Mouse (Mus musculus): ENCODE data around the gene Iqcf4. TPM values are rescaled to one million over a fixed set of nuclear protein-coding genes. Genes with fewer than 3 reads are reported as not detected.
"Not testable (repeated sequence)": the region's sequence is repeated elsewhere in the genome, so short reads cannot be mapped to it uniquely, and the experiment has no call there.

The Iqcf4 gene
- total RNA-seq (2021): not detected
- long read RNA-seq, experiment 1: 0 reads
- long read RNA-seq, experiment 2: 0 reads

GRCm38 (mm10) chr9:106570896-106571295, at the start of gene Iqcf4:
Gene Iqcf4 (minus strand): TSS chr9:106570996.
- no peak for DNase-seq (ENCODE audit: low spot score in 2 of 2)

DNA sequence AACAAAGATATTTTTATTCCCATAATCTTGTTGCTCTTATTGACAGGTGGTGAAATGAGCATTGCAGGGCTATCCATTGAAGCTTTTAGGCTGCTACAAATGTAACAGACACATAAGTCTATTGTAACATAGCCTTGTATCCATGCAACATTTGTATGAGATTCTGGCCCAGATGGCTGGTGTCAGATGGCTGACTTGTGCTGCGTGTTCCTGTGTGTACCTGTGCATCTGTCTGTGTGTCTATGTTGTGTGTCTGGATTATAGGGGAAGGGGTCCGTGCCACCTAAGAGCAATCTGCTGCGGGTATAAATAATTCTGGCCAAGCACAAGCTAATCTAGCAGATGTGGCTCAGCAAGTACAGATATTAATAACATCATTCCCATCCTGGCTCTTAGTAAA, 46.7 kb upstream of the Iqcf4 start:
- DNase-seq (ENCODE audit: low spot score in 2 of 2): no peak

GRCm38 (mm10) chr9:106616306-106616705, 45.5 kb upstream of the Iqcf4 start:
- DNase-seq (ENCODE audit: low spot score in 2 of 2): no peak

DNA sequence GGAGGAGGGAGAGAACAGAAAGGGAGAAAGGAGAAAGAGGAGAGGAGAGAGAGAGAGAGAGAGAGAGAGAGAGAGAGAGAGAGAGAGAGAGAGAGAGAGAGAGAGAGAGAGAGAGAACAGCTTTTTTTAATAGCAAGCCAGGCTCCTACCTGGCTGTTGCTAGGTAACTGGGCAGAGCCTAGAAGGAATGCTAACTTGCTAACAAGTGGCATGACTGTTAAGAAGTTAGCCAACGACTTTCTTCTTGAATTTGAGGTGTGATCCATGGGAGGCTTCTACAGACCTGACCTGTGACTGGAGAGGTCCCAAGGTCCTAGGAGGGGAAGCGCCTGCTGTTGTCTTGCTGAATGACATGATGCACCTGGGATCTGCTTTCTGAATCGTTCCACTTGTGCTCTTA, 43.8 kb upstream of the Iqcf4 start:
- no peak for DNase-seq (ENCODE audit: low spot score in 2 of 2)

DNA sequence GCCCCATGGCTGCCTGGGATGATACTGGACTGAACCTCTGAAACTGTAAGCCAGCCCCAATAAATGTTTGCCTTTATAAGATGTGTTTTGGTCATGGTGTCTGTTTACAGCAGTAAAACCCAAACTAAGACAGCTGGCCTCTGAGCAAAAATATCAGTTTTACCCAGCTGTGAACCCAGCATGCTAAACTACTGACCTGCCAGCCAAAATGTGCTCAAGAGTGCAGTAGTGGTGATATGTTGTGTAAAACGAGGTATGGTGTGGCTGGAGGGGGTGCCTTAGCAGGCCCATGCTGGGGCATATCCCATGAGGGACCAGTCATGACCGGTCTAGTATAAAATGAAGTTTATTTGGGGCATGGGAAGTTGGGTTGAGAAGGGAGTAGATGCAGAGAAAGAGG, 43.2 kb upstream of the Iqcf4 start:
- no peak for DNase-seq (ENCODE audit: low spot score in 2 of 2)

DNA sequence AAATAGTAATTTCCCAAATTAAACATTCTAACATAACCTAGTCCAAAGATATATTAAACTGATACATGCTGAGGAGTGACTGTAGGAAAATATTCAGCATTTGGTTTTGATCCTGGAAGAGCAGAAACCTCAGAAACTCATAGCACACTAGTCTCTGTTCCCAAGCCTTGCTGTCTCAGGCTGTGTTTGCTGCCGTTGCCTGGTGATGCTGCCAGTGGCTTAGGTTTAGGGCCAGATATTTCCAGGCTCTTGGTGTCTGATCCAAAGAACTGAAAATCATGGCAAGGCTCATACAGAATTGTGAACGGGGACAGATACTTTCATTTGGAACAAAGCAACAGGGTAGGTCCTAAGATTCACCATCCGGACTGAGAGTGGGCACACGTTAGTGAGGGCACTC, 39.9 kb upstream of the Iqcf4 start:
- no peak for DNase-seq (ENCODE audit: low spot score in 2 of 2)

GRCm38 (mm10) chr9:106600546-106600945, 29.8 kb upstream of the Iqcf4 start:
- DNase-seq (ENCODE audit: low spot score in 2 of 2): peak; percentile 11 to 32

DNA sequence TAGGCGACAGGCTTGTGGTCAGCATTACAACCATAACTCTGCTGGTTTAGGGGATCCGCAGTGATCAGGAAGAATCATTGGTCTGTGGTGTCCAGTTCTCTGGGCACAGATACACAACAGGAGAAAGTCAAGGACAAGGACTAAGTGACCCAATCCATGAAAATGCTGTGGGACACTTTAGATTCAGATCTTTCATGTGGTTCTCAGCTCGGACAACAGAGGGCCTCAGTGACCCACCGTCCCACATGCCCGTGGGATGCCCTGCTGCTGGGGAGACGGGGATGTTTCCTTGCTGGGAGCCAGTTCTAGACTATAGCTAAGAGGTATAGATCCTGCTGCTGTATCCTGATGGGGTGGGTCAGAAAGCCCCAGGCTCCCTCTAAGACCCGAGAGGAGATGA, 27.7 kb upstream of the Iqcf4 start:
- no peak for DNase-seq (ENCODE audit: low spot score in 2 of 2)

DNA sequence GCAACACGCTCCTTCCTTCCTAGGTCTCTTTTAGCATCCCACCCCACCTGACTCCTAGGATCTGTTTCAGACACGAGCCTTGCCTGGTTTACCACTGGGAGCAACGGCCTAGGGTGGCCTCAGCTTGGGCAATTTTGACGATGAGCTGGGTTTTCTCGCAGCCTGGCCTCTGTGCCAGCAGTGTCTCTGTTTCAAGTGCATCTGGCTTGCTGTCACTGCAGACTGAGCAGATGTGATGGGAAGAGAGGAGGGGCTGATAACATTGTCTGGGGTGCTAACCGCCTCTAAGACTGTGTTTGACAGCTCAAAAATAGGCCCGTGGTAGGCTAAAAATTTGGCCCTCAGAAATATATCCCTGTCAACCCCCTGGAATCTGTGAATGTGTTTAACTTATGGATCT, 25.0 kb upstream of the Iqcf4 start:
- no peak for DNase-seq (ENCODE audit: low spot score in 2 of 2)

DNA sequence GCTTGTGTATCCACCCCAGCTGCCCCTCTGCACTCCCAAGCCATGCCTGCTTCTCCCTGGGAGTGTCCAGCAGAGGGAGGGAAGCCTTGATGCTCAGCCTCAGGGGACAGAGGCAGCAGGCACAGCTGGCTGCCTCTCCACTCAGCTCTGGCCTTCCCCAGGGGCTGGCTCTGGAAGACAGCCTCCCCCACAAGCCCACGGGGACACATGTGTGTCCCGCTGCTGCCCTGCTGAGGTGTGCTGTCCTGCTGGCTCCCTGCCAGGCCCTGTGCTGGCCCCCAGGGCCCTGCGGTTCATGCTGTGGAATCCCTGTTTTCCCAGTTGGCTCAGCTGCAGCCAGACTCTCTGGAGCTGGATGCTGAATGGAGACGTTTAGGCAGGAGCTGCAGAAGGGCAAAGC, 24.6 kb upstream of the Iqcf4 start:
- DNase-seq (ENCODE audit: low spot score in 2 of 2): not testable (repeated sequence)

GRCm38 (mm10) chr9:106592158-106592557, 21.4 kb upstream of the Iqcf4 start:
- no peak for DNase-seq (ENCODE audit: low spot score in 2 of 2)

DNA sequence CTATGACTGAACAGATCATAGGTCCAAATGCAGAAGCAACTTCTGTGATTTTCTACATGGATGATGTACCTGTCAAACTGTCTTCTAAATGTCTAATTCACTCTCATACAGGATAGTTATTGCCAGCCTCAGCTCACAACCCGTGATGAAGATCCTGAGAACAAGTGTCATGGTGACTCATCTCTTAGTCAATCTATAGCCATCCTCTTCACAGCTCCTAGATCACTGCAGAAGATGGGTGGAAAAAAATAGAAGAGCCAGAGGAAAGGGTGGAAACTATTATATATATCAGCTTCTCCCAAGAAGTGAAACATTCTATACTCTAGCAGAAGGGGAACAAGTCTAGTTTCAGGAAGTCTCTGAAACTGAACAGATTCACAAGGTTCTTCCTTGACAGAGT, 11.8 kb upstream of the Iqcf4 start:
- no peak for DNase-seq (ENCODE audit: low spot score in 2 of 2)

DNA sequence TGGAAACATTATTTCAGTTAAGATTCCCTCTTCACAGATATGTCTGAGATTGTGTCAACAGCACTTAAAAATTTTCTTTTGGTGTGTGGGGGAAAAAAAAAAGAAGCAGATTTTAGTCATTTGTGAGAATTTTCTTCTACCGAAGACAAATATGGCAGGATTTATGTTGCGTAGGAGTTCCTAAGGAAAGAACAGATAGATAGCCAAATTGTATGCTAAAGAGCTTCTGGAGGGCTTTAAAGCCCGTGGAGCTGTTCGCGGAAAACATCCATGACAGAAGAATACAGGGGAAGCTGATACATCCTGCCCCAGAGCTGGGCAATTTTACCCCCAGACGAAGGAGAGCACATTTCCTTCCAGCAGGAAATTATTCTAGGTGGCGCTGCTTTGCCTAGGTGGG, 9.2 kb upstream of the Iqcf4 start:
- DNase-seq (ENCODE audit: low spot score in 2 of 2): no peak

- no peak for DNase-seq (ENCODE audit: low spot score in 2 of 2)
These were observed 5.3 kb upstream of the Iqcf4 start for GRCm38 (mm10) chr9:106576112-106576511.

GRCm38 (mm10) chr9:106573366-106573765, 2.6 kb upstream of the Iqcf4 start:
- no peak for DNase-seq (ENCODE audit: low spot score in 2 of 2)

GRCm38 (mm10) chr9:106572186-106572585, 1.4 kb upstream of the Iqcf4 start:
- no peak for DNase-seq (ENCODE audit: low spot score in 2 of 2)

DNA sequence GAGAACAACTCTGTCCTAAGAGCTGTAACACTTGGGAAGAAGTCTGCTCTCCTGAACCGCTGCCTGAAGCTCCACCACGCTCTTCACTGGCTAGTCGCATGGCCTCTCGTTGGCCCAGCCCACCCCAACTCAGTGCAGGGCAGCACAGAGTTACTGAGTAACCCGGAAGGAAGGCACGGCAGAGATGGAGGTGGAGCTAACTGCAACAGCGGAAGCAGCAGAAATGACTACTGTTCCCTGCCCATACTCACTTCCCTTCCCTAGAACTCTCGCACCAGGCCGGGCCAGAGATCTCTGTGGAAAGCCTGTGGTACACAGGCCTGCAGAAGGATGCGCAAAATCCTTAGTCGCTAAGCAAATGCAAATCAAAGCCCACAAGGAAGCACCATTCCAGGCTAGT, 4.4 kb downstream of the Iqcf4 start:
- no peak for DNase-seq (ENCODE audit: low spot score in 2 of 2)

DNA sequence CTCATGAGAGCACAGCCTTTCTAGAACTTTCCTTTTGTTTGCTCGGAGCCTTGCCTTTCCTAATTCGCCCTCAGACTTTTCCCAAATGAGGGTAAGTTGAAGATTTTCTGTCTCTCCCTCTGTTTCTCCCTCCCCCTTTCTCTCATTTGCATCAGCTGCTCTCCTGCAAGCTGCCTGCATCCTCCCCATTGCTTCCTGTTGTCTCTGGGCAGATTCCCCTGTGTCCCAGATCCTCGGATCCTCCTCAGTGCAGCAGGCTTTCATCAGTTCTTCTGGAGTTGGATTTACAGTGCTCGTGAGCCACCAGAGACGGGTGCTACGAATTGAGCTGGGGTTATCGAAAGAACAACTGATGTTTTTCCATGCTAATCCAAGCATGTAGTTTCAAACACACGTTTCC, 6.8 kb downstream of the Iqcf4 start:
- no peak for DNase-seq (ENCODE audit: low spot score in 2 of 2)

DNA sequence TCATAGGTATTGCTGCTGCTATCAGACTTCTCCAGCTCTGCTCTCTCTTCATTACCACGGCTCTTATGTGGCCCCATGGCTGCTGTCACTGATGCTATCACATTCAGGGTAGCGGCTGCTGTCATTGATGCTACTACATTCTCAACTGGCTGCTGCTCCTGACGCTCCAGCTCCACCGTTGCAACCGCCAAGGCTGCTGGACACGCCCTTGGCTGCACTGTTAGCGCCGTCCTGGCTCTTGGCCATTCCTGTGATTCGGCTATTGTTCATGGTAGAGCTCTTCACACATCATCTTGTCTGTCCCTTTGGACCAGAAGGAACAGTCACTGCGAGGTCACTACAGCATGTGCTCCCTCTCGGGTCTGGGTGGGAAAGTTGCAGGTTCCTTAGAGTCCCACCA, 8.5 kb downstream of the Iqcf4 start:
- DNase-seq (ENCODE audit: low spot score in 2 of 2): no peak

DNA sequence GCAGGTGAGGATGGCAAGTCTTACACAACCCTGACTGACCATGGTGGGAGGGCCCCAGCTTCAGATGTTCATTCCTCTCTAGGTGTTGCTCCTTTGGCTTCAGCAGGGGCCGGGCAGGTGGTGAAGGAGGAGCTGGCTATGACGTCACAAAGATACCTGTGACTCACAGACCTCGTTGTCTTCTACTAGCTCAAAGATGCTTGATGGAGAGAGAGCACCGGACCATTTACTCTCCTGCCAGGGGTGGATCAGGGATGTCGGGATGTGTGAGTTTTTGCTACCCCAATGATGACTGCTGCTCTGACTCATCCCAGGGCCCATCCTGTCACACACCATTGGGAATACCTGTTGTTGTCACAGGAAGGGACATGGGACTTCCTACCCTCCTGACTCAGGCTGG, 9.3 kb downstream of the Iqcf4 start, which contains the start of gene Iqcf3:
TSS of gene Iqcf3 (minus strand) at position 101 of the 400 bp plus-strand sequence.
- DNase-seq (ENCODE audit: low spot score in 2 of 2): no peak

DNA sequence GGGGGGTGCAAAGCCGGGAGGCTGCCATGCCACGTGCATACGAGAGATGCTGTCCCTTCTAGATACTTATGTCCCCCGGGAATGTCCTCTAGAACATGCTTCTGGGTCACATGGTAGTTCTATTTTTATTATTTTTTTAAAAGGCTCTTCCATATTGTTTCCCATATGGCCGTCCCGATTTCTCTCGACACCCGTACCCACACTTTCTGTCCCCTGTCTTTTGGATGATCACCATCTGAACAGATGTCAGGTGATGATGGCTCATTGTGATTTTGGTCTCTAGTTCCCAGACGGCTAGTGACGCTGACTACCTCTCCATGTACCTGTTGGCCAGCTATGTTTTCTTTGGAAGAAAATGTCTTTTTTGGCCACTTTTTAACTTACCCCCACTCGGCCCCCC, 35.8 kb downstream of the Iqcf4 start:
- no peak for DNase-seq (ENCODE audit: low spot score in 2 of 2)

DNA sequence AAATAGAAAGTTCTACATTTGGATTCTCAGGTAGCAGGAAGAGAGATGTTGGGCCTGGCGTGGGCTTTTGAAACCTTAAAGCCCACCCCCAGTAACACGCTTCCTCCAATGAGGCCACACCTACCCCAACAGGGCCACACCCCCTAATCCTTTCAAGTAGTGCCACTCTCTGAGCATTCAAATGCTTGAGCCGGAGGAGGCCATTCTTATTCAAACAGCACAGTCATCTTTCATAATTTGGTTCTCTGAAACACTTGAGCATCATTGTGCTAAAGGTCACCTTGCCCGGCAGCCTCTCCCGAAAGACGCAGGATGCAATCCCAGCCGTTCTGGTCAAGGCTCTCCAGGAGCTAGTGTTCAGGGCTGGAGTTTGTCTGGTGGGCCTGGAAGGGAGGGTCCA, 36.5 kb downstream of the Iqcf4 start:
- no peak for DNase-seq (ENCODE audit: low spot score in 2 of 2)

DNA sequence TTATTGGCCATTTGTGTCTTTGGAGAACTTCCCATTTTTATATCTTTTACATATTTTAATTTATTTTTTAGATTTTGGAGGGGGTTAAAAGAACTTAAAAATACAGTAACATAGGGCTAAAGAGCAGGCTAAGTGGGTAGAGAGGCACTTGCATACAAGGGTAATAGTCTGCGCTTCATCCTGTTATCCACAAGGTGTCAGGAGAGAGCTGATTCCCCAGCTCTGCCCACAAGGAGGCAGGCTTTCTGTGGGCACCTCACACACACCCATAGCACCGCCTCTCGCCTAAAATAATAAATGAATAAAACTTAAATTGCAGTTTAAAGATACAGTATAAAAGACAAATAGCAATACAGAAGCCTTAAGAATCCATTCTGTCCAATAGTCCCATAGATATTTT, 39.0 kb downstream of the Iqcf4 start:
- DNase-seq (ENCODE audit: low spot score in 2 of 2): no peak

- no peak for DNase-seq (ENCODE audit: low spot score in 2 of 2)
These were observed 50.9 kb downstream of the Iqcf4 start for GRCm38 (mm10) chr9:106519909-106520308.
